Mouse (Mus musculus): ENCODE results near the gene Fam122c. TPM values are rescaled to one million over a fixed set of nuclear protein-coding genes. Genes with fewer than 3 reads are reported as not detected.

Gene Fam122c
- polyA plus RNA-seq, 1 experiment, result not detected

DNA sequence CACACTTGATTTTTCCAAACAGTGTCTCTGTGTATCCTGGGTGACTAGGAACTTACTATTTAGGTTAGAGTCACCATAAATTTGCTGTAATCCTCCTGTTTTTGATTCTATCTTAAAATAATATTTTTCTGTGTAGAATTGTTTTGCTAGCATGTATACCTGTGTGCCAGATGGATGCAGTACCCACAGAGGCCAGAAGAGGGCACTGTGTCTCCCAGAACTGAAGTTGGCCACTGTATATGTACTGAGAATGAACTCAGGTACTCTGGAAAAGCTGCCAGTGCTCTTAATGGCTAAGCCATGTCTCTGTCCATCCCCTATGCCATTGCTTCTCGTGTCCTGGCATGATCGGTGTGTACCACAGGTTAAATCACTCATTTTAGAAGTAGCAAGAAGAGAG, 68.3 kb downstream of the Fam122c start:
- no peak for TF ChIP-seq GATA1 (IDR thresholded peaks at IDR 0.05; ENCODE audit: low read length)

DNA sequence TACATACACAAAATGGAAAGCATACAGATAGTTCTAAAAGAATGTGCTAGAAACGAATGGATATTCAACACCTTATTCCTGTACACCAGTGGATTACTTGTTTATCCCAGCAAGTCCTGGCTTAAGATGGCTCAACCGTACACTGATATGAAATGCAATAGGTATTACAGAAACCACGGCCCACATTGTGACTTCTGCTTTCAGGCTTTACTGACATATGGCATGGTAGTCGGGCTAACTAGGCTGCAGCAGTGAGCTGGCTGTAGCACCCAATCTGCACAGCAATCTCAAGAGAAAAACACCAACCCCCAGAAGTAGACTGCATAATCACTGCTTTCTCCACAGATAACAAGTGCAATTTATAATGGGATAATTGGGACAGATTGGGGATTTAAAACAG, 75.2 kb downstream of the Fam122c start:
- no peak for TF ChIP-seq GATA1 (IDR thresholded peaks at IDR 0.05; ENCODE audit: low read length)

DNA sequence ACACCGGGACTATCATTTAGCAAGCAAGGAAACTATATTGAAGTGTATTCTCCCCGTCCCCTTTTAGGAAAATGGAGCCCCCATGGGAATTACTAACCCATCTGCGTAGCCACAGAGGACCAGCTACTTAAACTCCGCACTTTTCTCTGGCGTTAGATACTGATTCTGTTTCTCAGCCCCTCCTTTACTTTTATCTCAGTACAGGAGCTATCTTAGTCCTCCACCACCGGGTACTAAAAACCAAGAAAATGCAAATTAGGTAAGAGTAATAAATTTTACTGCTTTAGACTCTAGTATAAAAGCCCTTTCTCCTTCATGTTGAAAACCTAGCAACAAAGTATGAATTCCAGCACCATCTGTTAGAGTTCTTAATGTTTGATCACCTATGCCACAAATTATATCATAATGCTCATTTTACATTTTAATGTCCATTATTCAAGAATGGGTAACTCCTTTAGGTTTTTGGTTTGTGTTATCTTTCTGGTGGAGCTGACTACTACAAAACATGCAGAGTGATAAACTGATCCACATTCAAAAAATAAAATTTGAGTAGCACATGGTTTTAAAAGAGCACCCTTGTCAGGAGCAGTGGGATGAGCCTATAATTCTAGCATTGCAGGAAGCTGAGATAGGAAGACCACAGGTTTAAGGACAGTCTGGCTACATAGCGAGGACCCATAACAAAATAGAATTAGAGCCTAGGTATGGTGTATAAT, 91.6 kb downstream of the Fam122c start:
- no peak for TF ChIP-seq GATA1 (IDR thresholded peaks at IDR 0.05; ENCODE audit: low read length)

DNA sequence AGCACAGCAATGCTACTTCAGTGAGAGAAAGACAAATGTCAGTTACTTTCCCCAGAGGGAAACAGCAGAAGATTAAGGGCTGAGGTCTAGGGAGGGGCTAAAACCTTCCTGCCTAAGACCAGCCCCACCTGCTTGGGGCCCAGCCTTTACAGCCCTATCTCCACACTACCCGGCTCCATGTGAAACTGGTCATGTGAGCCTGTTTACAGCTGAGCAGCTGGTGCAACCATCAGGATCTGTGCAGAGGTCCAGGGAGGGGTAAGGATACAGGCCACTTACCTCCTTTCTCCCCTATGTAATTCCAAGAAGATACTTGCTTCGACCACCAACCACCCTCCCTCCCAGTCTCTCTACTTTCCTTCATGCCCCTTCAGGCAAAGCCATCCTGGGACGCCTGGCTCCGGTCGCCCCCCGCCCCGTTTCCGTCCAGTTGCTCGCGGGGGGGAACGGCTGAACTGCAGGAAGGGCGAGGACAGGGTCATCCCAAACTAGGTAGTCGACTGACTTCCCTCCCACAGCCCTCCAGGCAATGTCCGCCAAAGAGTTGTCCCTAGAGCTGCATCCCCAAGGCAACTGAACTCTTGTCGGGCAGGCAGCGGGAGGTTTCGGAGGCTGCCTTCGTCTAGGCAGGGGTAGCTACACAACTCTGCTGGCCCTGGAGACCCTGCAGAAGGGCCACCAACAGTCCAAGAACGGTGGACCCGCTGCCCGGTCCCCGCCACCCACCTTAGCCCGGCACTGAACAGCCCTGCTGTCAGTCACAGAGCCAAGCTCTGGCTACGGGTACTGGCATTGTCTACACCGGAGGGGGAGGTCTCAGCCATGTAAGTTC, 96.5 kb downstream of the Fam122c start:
- TF ChIP-seq GATA1 (IDR thresholded peaks at IDR 0.05; ENCODE audit: low read length), result no peak

DNA sequence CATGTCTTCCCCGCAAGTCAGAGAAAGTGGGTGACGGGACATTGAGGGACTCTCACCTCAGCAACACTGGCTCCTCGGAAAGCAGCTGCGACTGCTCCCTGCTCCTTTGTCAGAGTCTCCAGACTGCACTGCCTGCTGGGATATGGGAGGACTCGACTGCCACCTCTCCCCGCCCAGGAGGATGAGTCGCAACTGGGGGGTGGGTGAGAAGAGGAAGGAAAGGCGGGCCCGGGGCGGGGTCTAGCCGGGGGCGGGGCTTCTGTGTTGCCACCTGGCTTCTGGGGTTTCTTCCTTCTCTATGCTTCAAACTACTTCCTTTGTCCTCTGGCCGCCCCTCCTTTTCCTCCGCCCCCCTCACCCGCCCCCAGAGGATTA, 97.1 kb downstream of the Fam122c start, which contains the start of gene Mospd1:
Gene Mospd1, minus strand, starts transcription at position 137 of the 375 bp plus-strand sequence.
- no peak for TF ChIP-seq GATA1 (IDR thresholded peaks at IDR 0.05; ENCODE audit: low read length)

Other genes with a start within 250 kb of the Fam122c start
- gene Plac1, start 33.3 kb upstream of the Fam122c start, polyA plus RNA-seq (2012), result not detected in 2 replicates
- 5.2 and 6.7 TPM in 2 replicates for gene Fam122b, start 3.6 kb upstream of the Fam122c start, polyA plus RNA-seq (2012)
- 0.21 and 0.31 TPM in 2 replicates for gene Mospd1, start 97.1 kb downstream of the Fam122c start, polyA plus RNA-seq (2012)
- gene Etd, start 161.5 kb downstream of the Fam122c start, polyA plus RNA-seq (2012), result not detected in 2 replicates

All from G1E-ER4 (cell line).